8 mouse cellular contexts compared by ENCODE assay signal in genomic region chr12:52603695-52604255, GRCm38 (mm10).
DNase-seq lines count a peak whose midpoint lies in the region; ATAC-seq and TF ChIP-seq lines count a peak whose summit lies in the region.

No protein-coding gene starts in this region.

- peak; percentile 81 for DNase-seq in adrenal gland, adult 2 months
- no peak for DNase-seq in adrenal gland, postnatal 10 days
- DNase-seq in WW6 (ENCODE audit: low read depth, low spot score), result peak; percentile 47
- DNase-seq in embryonic facial prominence, embryonic 14.5 days (ENCODE audit: low spot score), result peak; percentile 89
- peak; percentile 84 for DNase-seq in heart, embryonic 10.5 days (ENCODE audit: low spot score)
- DNase-seq in kidney, postnatal 0 days (ENCODE audit: low spot score), result peak; percentile 85

- peak; percentile 84 for ATAC-seq in embryonic facial prominence, embryonic 14.5 days (ENCODE audit: low read depth)
- ATAC-seq in kidney, postnatal 0 days (replicated peaks; ENCODE audit: low FRiP score, low read depth), result peak; percentile 59
- ATAC-seq in liver, embryonic 12.5 days, result peak; percentile 83
- ATAC-seq in neural tube, embryonic 13.5 days (ENCODE audit: low read depth), result peak; percentile 90

- no peaks in the 10 kb centered on the region for H3K36me3 ChIP-seq in embryonic facial prominence, embryonic 14.5 days (ENCODE audit: control insufficient read depth, insufficient read depth, low read length)
- H3K36me3 ChIP-seq in heart, embryonic 10.5 days, result no peaks in the 10 kb centered on the region
- H3K36me3 ChIP-seq in kidney, postnatal 0 days (ENCODE audit: insufficient read depth, low read length), result no peaks in the 10 kb centered on the region
- no peaks in the 10 kb centered on the region for H3K36me3 ChIP-seq in liver, embryonic 12.5 days
- H3K36me3 ChIP-seq in neural tube, embryonic 13.5 days, result no peaks in the 10 kb centered on the region

- peak overlapping the region; percentile 68 for H3K9ac ChIP-seq in embryonic facial prominence, embryonic 14.5 days (ENCODE audit: low read depth, low read length)
- peak overlapping the region; percentile 87 for H3K9ac ChIP-seq in kidney, postnatal 0 days (ENCODE audit: low read depth, low read length)
- H3K9ac ChIP-seq in liver, embryonic 12.5 days, result peak overlapping the region; percentile 74
- peak overlapping the region; percentile 88 for H3K9ac ChIP-seq in neural tube, embryonic 13.5 days

- H3K4me2 ChIP-seq in embryonic facial prominence, embryonic 14.5 days (ENCODE audit: low read depth, low read length), result peak overlapping the region; percentile 59
- H3K4me2 ChIP-seq in kidney, postnatal 0 days (ENCODE audit: low read length), result peak overlapping the region; percentile 61
- H3K4me2 ChIP-seq in liver, embryonic 12.5 days, result peak overlapping the region; percentile 83
- H3K4me2 ChIP-seq in neural tube, embryonic 13.5 days, result peak overlapping the region; percentile 80

- no peaks in the 10 kb centered on the region for H3K27me3 ChIP-seq in embryonic facial prominence, embryonic 14.5 days (replicated peaks; ENCODE audit: control insufficient read depth, insufficient read depth, low read length)
- H3K27me3 ChIP-seq in heart, embryonic 10.5 days (ENCODE audit: insufficient read depth, poor library complexity, severe bottlenecking), result no peaks in the 10 kb centered on the region
- no peaks in the 10 kb centered on the region for H3K27me3 ChIP-seq in kidney, postnatal 0 days (ENCODE audit: insufficient read depth, low read length)
- H3K27me3 ChIP-seq in liver, embryonic 12.5 days (replicated peaks), result peaks cover 3% of the 10 kb centered on the region; the same call in 1 of the 2 replicates
- H3K27me3 ChIP-seq in neural tube, embryonic 13.5 days, result no peaks in the 10 kb centered on the region

- 0 out of 2 replicates have a peak, but pooled peaks cover 4% of the 10 kb centered on the region for H3K4me1 ChIP-seq in embryonic facial prominence, embryonic 14.5 days (ENCODE audit: control insufficient read depth, insufficient read depth, low read length)
- no peaks in the 10 kb centered on the region for H3K4me1 ChIP-seq in heart, embryonic 10.5 days
- no peaks in the 10 kb centered on the region; the same call in 1 of the 2 replicates for H3K4me1 ChIP-seq in kidney, postnatal 0 days (replicated peaks; ENCODE audit: insufficient read depth, low read length)
- H3K4me1 ChIP-seq in liver, embryonic 12.5 days, result peaks cover 17% of the 10 kb centered on the region
- H3K4me1 ChIP-seq in neural tube, embryonic 13.5 days (replicated peaks), result peaks cover 14% of the 10 kb centered on the region

- peak overlapping the region; percentile 88 for H3K27ac ChIP-seq in embryonic facial prominence, embryonic 14.5 days (replicated peaks; ENCODE audit: low read depth, low read length)
- peak overlapping the region; percentile 97 for H3K27ac ChIP-seq in heart, embryonic 10.5 days
- H3K27ac ChIP-seq in kidney, postnatal 0 days, result peak overlapping the region; percentile 91
- H3K27ac ChIP-seq in liver, embryonic 12.5 days, result peak overlapping the region; percentile 91
- peak overlapping the region; percentile 88 for H3K27ac ChIP-seq in neural tube, embryonic 13.5 days (replicated peaks)

- H3K9me3 ChIP-seq in embryonic facial prominence, embryonic 14.5 days (ENCODE audit: control insufficient read depth, low read length), result no peaks in the 10 kb centered on the region
- no peaks in the 10 kb centered on the region for H3K9me3 ChIP-seq in heart, embryonic 10.5 days
- no peaks in the 10 kb centered on the region for H3K9me3 ChIP-seq in kidney, postnatal 0 days (replicated peaks; ENCODE audit: low read length)
- H3K9me3 ChIP-seq in liver, embryonic 12.5 days (replicated peaks), result peaks cover under 1% of the 10 kb centered on the region; the same call in 1 of the 2 replicates
- H3K9me3 ChIP-seq in neural tube, embryonic 13.5 days, result no peaks in the 10 kb centered on the region

- under 1% methylated on average over 21 of the region's 21 CpGs for WGBS in embryonic facial prominence, embryonic 14.5 days
- WGBS in heart, embryonic 10.5 days, result under 1% methylated on average over 21 of the region's 21 CpGs
- WGBS in kidney, postnatal 0 days, result under 1% methylated on average over 21 of the region's 21 CpGs
- under 1% methylated on average over 21 of the region's 21 CpGs for WGBS in liver, embryonic 12.5 days (ENCODE audit: insufficient replicate concordance)
- WGBS in neural tube, embryonic 13.5 days, result under 1% methylated on average over 21 of the region's 21 CpGs

- peak overlapping the region; percentile 74 for H3K4me3 ChIP-seq in embryonic facial prominence, embryonic 14.5 days (ENCODE audit: low read depth, low read length)
- H3K4me3 ChIP-seq in heart, embryonic 10.5 days, result peak overlapping the region; percentile 95
- H3K4me3 ChIP-seq in kidney, postnatal 0 days (replicated peaks; ENCODE audit: low read depth, low read length), result peak overlapping the region; percentile 70
- H3K4me3 ChIP-seq in liver, embryonic 12.5 days, result peak overlapping the region; percentile 81
- H3K4me3 ChIP-seq in neural tube, embryonic 13.5 days, result peak overlapping the region; percentile 85

- no peak; the same call in 1 of the 2 replicates for TF ChIP-seq CTCF in kidney, postnatal 0 days (IDR thresholded peaks at IDR 0.05; ENCODE audit: low read depth)
